ENCODE assay signal across 15 mouse cellular contexts in genomic region chr7:109221716-109222110, GRCm38 (mm10). TPM values are rescaled to one million over a fixed set of nuclear protein-coding genes. Genes with fewer than 3 reads are reported as not detected.
DNase-seq lines count a peak whose midpoint lies in the region; ATAC-seq lines count a peak whose summit lies in the region.
"Had no signal": no experiment of that assay in that cellular context is flagged by ENCODE, and none has a peak within 500 bp of the region (broad histone marks: within the 10 kb centered on the region; RNA-seq: fewer than 3 reads in every experiment).

No protein-coding gene starts in this region.

- H3K27ac ChIP-seq in forebrain, embryonic 11.5 days (ENCODE audit: low read depth, low read length), result no peak overlapping the region
- no peak overlapping the region for H3K27ac ChIP-seq in forebrain, embryonic 14.5 days (ENCODE audit: low read depth, low read length)
- H3K27ac ChIP-seq in kidney, embryonic 16.5 days (ENCODE audit: low read length), result no peak overlapping the region
- no peak overlapping the region for H3K27ac ChIP-seq in hindbrain, embryonic 16.5 days (ENCODE audit: low read depth, low read length)
- H3K27ac ChIP-seq in midbrain, embryonic 13.5 days, result peak overlapping the region; percentile 57; the same call in 1 of the 2 replicates
- H3K27ac ChIP-seq: heart, embryonic 13.5 days had no signal

- no peaks in the 10 kb centered on the region for H3K9me3 ChIP-seq in forebrain, embryonic 11.5 days (ENCODE audit: control insufficient read depth, low read length)
- no peaks in the 10 kb centered on the region for H3K9me3 ChIP-seq in forebrain, embryonic 14.5 days (replicated peaks; ENCODE audit: control insufficient read depth, low read length)
- no peaks in the 10 kb centered on the region for H3K9me3 ChIP-seq in kidney, embryonic 16.5 days (ENCODE audit: low read length)
- H3K9me3 ChIP-seq in hindbrain, embryonic 16.5 days (ENCODE audit: control insufficient read depth, low read length), result no peaks in the 10 kb centered on the region
- H3K9me3 ChIP-seq in midbrain, embryonic 13.5 days, result no peaks in the 10 kb centered on the region
- H3K9me3 ChIP-seq: heart, embryonic 13.5 days had no signal

- H3K4me2 ChIP-seq in forebrain, embryonic 11.5 days (ENCODE audit: low read depth, low read length, severe bottlenecking), result no peak overlapping the region
- H3K4me2 ChIP-seq in forebrain, embryonic 14.5 days (ENCODE audit: low read length), result no peak overlapping the region
- no peak overlapping the region for H3K4me2 ChIP-seq in kidney, embryonic 16.5 days (replicated peaks; ENCODE audit: low read depth, low read length)
- H3K4me2 ChIP-seq in hindbrain, embryonic 16.5 days (ENCODE audit: low read length), result no peak overlapping the region
- no peak overlapping the region for H3K4me2 ChIP-seq in midbrain, embryonic 13.5 days (replicated peaks)
- H3K4me2 ChIP-seq: heart, embryonic 13.5 days had no signal

- DNase-seq in forebrain, embryonic 11.5 days (ENCODE audit: low spot score), result peak; percentile 45
- DNase-seq in forebrain, embryonic 14.5 days (ENCODE audit: low spot score), result no peak
- DNase-seq in kidney, postnatal 36 days, result peak; percentile 6 to 24
- no peak for DNase-seq in cerebellum, postnatal 10 days
- DNase-seq: cerebellum, adult 18-20 months; embryo, embryonic 11 days; liver; right cerebral cortex, postnatal 4 days; thymus, postnatal 25 days had no signal

- H3K27me3 ChIP-seq in forebrain, embryonic 11.5 days (ENCODE audit: control insufficient read depth, insufficient read depth, low read length), result peaks cover 9% of the 10 kb centered on the region
- peaks cover 25% of the 10 kb centered on the region; the same call in 1 of the 2 replicates for H3K27me3 ChIP-seq in forebrain, embryonic 14.5 days (replicated peaks; ENCODE audit: control insufficient read depth, insufficient read depth, low read length)
- H3K27me3 ChIP-seq in kidney, embryonic 16.5 days (ENCODE audit: insufficient read depth, low read length), result 0 out of 2 replicates have a peak, but pooled peaks cover 2% of the 10 kb centered on the region
- peaks cover 3% of the 10 kb centered on the region; the same call in 1 of the 2 replicates for H3K27me3 ChIP-seq in hindbrain, embryonic 16.5 days (replicated peaks; ENCODE audit: control insufficient read depth, insufficient read depth, low read length)
- no peaks in the 10 kb centered on the region; the same call in 1 of the 2 replicates for H3K27me3 ChIP-seq in midbrain, embryonic 13.5 days
- H3K27me3 ChIP-seq: Patski had no signal

- H3K4me3 ChIP-seq in forebrain, embryonic 11.5 days (ENCODE audit: low read depth, low read length), result no peak overlapping the region
- no peak overlapping the region for H3K4me3 ChIP-seq in forebrain, embryonic 14.5 days (ENCODE audit: low read depth, low read length)
- H3K4me3 ChIP-seq in kidney, embryonic 16.5 days (ENCODE audit: low read length), result no peak overlapping the region
- H3K4me3 ChIP-seq in hindbrain, embryonic 16.5 days (ENCODE audit: low read length), result no peak overlapping the region
- H3K4me3 ChIP-seq in midbrain, embryonic 13.5 days (replicated peaks), result no peak overlapping the region
- H3K4me3 ChIP-seq: heart, embryonic 13.5 days had no signal

- H3K4me1 ChIP-seq in forebrain, embryonic 11.5 days (replicated peaks; ENCODE audit: control insufficient read depth, insufficient read depth, low read length), result peaks cover 9% of the 10 kb centered on the region
- H3K4me1 ChIP-seq in forebrain, embryonic 14.5 days (ENCODE audit: control insufficient read depth, insufficient read depth, low read length), result peaks cover 3% of the 10 kb centered on the region; the same call in 1 of the 2 replicates
- 0 out of 2 replicates have a peak, but pooled peaks cover 3% of the 10 kb centered on the region for H3K4me1 ChIP-seq in kidney, embryonic 16.5 days (ENCODE audit: insufficient read depth, low read length)
- H3K4me1 ChIP-seq in hindbrain, embryonic 16.5 days (ENCODE audit: control insufficient read depth, insufficient read depth, low read depth, low read length), result peaks cover 3% of the 10 kb centered on the region; the same call in 1 of the 2 replicates
- H3K4me1 ChIP-seq in midbrain, embryonic 13.5 days (replicated peaks), result peaks cover 30% of the 10 kb centered on the region
- H3K4me1 ChIP-seq: heart, embryonic 13.5 days had no signal

- H3K36me3 ChIP-seq in forebrain, embryonic 11.5 days (ENCODE audit: control insufficient read depth, insufficient read depth, low read length), result no peaks in the 10 kb centered on the region
- H3K36me3 ChIP-seq in forebrain, embryonic 14.5 days (ENCODE audit: control insufficient read depth, insufficient read depth, low read length), result no peaks in the 10 kb centered on the region
- no peaks in the 10 kb centered on the region for H3K36me3 ChIP-seq in kidney, embryonic 16.5 days (ENCODE audit: insufficient read depth, low read length)
- no peaks in the 10 kb centered on the region for H3K36me3 ChIP-seq in hindbrain, embryonic 16.5 days (ENCODE audit: control insufficient read depth, insufficient read depth, low read length)
- no peaks in the 10 kb centered on the region for H3K36me3 ChIP-seq in midbrain, embryonic 13.5 days
- H3K36me3 ChIP-seq: heart, embryonic 13.5 days had no signal

- 88% methylated on average over 15 of the region's 15 CpGs for WGBS in forebrain, embryonic 11.5 days
- 90% methylated on average over 15 of the region's 15 CpGs for WGBS in forebrain, embryonic 14.5 days
- 72% methylated on average over 15 of the region's 15 CpGs for WGBS in kidney, embryonic 16.5 days
- WGBS in hindbrain, embryonic 16.5 days, result 79% methylated on average over 15 of the region's 15 CpGs
- WGBS in midbrain, embryonic 13.5 days, result 85% methylated on average over 13 of the region's 15 CpGs

- no peak overlapping the region for H3K9ac ChIP-seq in forebrain, embryonic 11.5 days (ENCODE audit: low read length)
- H3K9ac ChIP-seq in forebrain, embryonic 14.5 days (ENCODE audit: low read length), result no peak overlapping the region
- H3K9ac ChIP-seq in kidney, embryonic 16.5 days (replicated peaks; ENCODE audit: low read length), result no peak overlapping the region
- H3K9ac ChIP-seq in hindbrain, embryonic 16.5 days (ENCODE audit: low read depth, low read length), result no peak overlapping the region
- H3K9ac ChIP-seq in midbrain, embryonic 13.5 days (replicated peaks), result no peak overlapping the region
- H3K9ac ChIP-seq: heart, embryonic 13.5 days had no signal

- ATAC-seq in forebrain, embryonic 11.5 days (replicated peaks; ENCODE audit: low FRiP score), result no peak
- no peak for ATAC-seq in forebrain, embryonic 14.5 days
- ATAC-seq in kidney, embryonic 16.5 days (ENCODE audit: low FRiP score, low TSS enrichment), result no peak
- peak; percentile 23; the same call in 1 of the 2 replicates for ATAC-seq in hindbrain, embryonic 16.5 days
- ATAC-seq in midbrain, embryonic 13.5 days, result no peak
- ATAC-seq in monocyte, adult 5-6 weeks (replicated peaks; ENCODE audit: insufficient number of reproducible peaks, low FRiP score, low TSS enrichment, poor library complexity, severe bottlenecking), result no peak
- ATAC-seq: Patski had no signal

RNA-seq across cellular contexts. Expression of gene Lmo1, which starts 46.7 kb away (rescaled TPM):
- polyA plus RNA-seq in forebrain, embryonic 11.5 days (2014; fragmentation: Nextera tagmentation; extraction: Ambion mirVana), result 114 and 145 TPM in 2 replicates
- 72.2 and 72.5 TPM in 2 replicates for polyA plus RNA-seq in forebrain, embryonic 14.5 days (2014; fragmentation: Nextera tagmentation; extraction: Ambion mirVana)
- polyA plus RNA-seq in kidney, embryonic 16.5 days (2015; fragmentation: Nextera tagmentation; extraction: Ambion mirVana), result 7.6 and 7.7 TPM in 2 replicates
- 35.6 and 48.0 TPM in 2 replicates for polyA plus RNA-seq in hindbrain, embryonic 16.5 days (2015; fragmentation: Nextera tagmentation; extraction: Ambion mirVana)
- polyA plus RNA-seq in midbrain, embryonic 13.5 days (2015; fragmentation: Nextera tagmentation; extraction: Ambion mirVana), result 95.3 and 121 TPM in 2 replicates
- total RNA-seq in monocyte, adult 5-6 weeks (2017), result 1.2 to 3.0 TPM (median 1.2 TPM) in 3 replicates

Comparison
In these comparisons a context has a peak if more than half of its experiments do, and no peak if none do; other contexts are left out.
1. DNase-seq: peak in forebrain, embryonic 11.5 days (single experiment) and kidney, postnatal 36 days (2 of 2); none in forebrain, embryonic 14.5 days (single experiment) and cerebellum, postnatal 10 days (0 of 2).